Mouse (Mus musculus): ENCODE data around the gene Gss. TPM values are rescaled to one million over a fixed set of nuclear protein-coding genes. Genes with fewer than 3 reads are reported as not detected.

The Gss gene
- polyA plus RNA-seq, 1 experiment = 85.3 TPM

GRCm38 (mm10) chr2:155604560-155605235 is 12.1 kb upstream of the Gss start:
- Histone ChIP-seq H3K27ac (ENCODE audit: insufficient read depth, low read depth, low read length) (no peak overlapping the region), H3K4me3 (ENCODE audit: low read depth, low read length) (no peak overlapping the region), H3K27me3 (ENCODE audit: control insufficient read depth, insufficient read depth, low read length) (no peaks in the 10 kb centered on the region), H3K4me1 (ENCODE audit: control insufficient read depth, insufficient read depth, insufficient read length, low read length) (peaks cover 2% of the 10 kb centered on the region; the same call in 1 of the 2 replicates), H3K36me3 (ENCODE audit: control insufficient read depth, insufficient read depth, low read length) (no peaks in the 10 kb centered on the region)
- TF ChIP-seq CTCF (IDR thresholded peaks at IDR 0.05; ENCODE audit: extremely low read depth, insufficient read length, insufficient replicate concordance, low read depth, low read length) (no peak), POLR2A (IDR thresholded peaks at IDR 0.05; ENCODE audit: low read depth, low read length) (no peak)
- 40% methylated on average over 10 of the region's 10 CpGs for WGBS

GRCm38 (mm10) chr2:155603707-155604106 is 11.1 kb upstream of the Gss start:
- Histone ChIP-seq H3K4me3 (ENCODE audit: low read depth, low read length) (no peak overlapping the region), H3K27ac (ENCODE audit: insufficient read depth, low read depth, low read length) (no peak overlapping the region), H3K36me3 (ENCODE audit: control insufficient read depth, insufficient read depth, low read length) (no peaks in the 10 kb centered on the region), H3K27me3 (ENCODE audit: control insufficient read depth, insufficient read depth, low read length) (no peaks in the 10 kb centered on the region), H3K4me1 (ENCODE audit: control insufficient read depth, insufficient read depth, insufficient read length, low read length) (peaks cover 2% of the 10 kb centered on the region; the same call in 1 of the 2 replicates)
- 36% methylated on average over 3 of the region's 3 CpGs for WGBS
- no peak for TF ChIP-seq CTCF (IDR thresholded peaks at IDR 0.05; ENCODE audit: extremely low read depth, insufficient read length, insufficient replicate concordance, low read depth, low read length)
- no peak for TF ChIP-seq POLR2A (IDR thresholded peaks at IDR 0.05; ENCODE audit: low read depth, low read length)

- Histone ChIP-seq H3K27me3 (ENCODE audit: control insufficient read depth, insufficient read depth, low read length) (no peaks in the 10 kb centered on the region), H3K4me1 (ENCODE audit: control insufficient read depth, insufficient read depth, insufficient read length, low read length) (peaks cover 9% of the 10 kb centered on the region; the same call in 1 of the 2 replicates), H3K4me3 (ENCODE audit: low read depth, low read length) (no peak overlapping the region), H3K36me3 (ENCODE audit: control insufficient read depth, insufficient read depth, low read length) (no peaks in the 10 kb centered on the region), H3K27ac (ENCODE audit: insufficient read depth, low read depth, low read length) (no peak overlapping the region)
- TF ChIP-seq CTCF (IDR thresholded peaks at IDR 0.05; ENCODE audit: extremely low read depth, insufficient read length, insufficient replicate concordance, low read depth, low read length) (no peak), POLR2A (IDR thresholded peaks at IDR 0.05; ENCODE audit: low read depth, low read length) (no peak)
- 77% methylated on average over 6 of the region's 6 CpGs for WGBS
These were observed 2.9 kb upstream of the Gss start for GRCm38 (mm10) chr2:155595516-155595915.

- H3K4me1 ChIP-seq (ENCODE audit: control insufficient read depth, insufficient read depth, insufficient read length, low read length) = peaks cover 16% of the 10 kb centered on the region; the same call in 1 of the 2 replicates
- no peak for TF ChIP-seq POLR2A (IDR thresholded peaks at IDR 0.05; ENCODE audit: low read depth, low read length)
- TF ChIP-seq CTCF (IDR thresholded peaks at IDR 0.05; ENCODE audit: extremely low read depth, insufficient read length, insufficient replicate concordance, low read depth, low read length) = no peak
- no peaks in the 10 kb centered on the region for H3K36me3 ChIP-seq (ENCODE audit: control insufficient read depth, insufficient read depth, low read length)
- peak overlapping the region; percentile 77 for H3K4me3 ChIP-seq (ENCODE audit: low read depth, low read length)
- peak overlapping the region; percentile 17; the same call in 1 of the 2 replicates for H3K27ac ChIP-seq (ENCODE audit: insufficient read depth, low read depth, low read length)
- 1% methylated on average over 9 of the region's 9 CpGs for WGBS
- H3K27me3 ChIP-seq (ENCODE audit: control insufficient read depth, insufficient read depth, low read length) = no peaks in the 10 kb centered on the region
These were observed 259 bp upstream of the Gss start for GRCm38 (mm10) chr2:155592854-155593283.

GRCm38 (mm10) chr2:155591676-155592075 is 934 bp downstream of the Gss start:
- 5% methylated on average over 6 of the region's 6 CpGs for WGBS
- H3K4me3 ChIP-seq (ENCODE audit: low read depth, low read length) = peak overlapping the region; percentile 77
- peak overlapping the region; percentile 91 for H3K27ac ChIP-seq (ENCODE audit: insufficient read depth, low read depth, low read length)
- no peaks in the 10 kb centered on the region for H3K27me3 ChIP-seq (ENCODE audit: control insufficient read depth, insufficient read depth, low read length)
- no peaks in the 10 kb centered on the region for H3K36me3 ChIP-seq (ENCODE audit: control insufficient read depth, insufficient read depth, low read length)
- H3K4me1 ChIP-seq (ENCODE audit: control insufficient read depth, insufficient read depth, insufficient read length, low read length) = peaks cover 16% of the 10 kb centered on the region; the same call in 1 of the 2 replicates
- TF ChIP-seq POLR2A (IDR thresholded peaks at IDR 0.05; ENCODE audit: low read depth, low read length) (no peak), CTCF (IDR thresholded peaks at IDR 0.05; ENCODE audit: extremely low read depth, insufficient read length, insufficient replicate concordance, low read depth, low read length) (no peak; the same call in 1 of the 2 replicates)

GRCm38 (mm10) chr2:155590876-155591275 is 1.7 kb downstream of the Gss start:
- WGBS = 31% methylated on average over 2 of the region's 2 CpGs
- no peak for TF ChIP-seq CTCF (IDR thresholded peaks at IDR 0.05; ENCODE audit: extremely low read depth, insufficient read length, insufficient replicate concordance, low read depth, low read length)
- TF ChIP-seq POLR2A (IDR thresholded peaks at IDR 0.05; ENCODE audit: low read depth, low read length) = no peak
- Histone ChIP-seq H3K4me3 (ENCODE audit: low read depth, low read length) (peak overlapping the region; percentile 0; the same call in 1 of the 2 replicates), H3K27me3 (ENCODE audit: control insufficient read depth, insufficient read depth, low read length) (no peaks in the 10 kb centered on the region), H3K4me1 (ENCODE audit: control insufficient read depth, insufficient read depth, insufficient read length, low read length) (peaks cover 16% of the 10 kb centered on the region; the same call in 1 of the 2 replicates), H3K36me3 (ENCODE audit: control insufficient read depth, insufficient read depth, low read length) (no peaks in the 10 kb centered on the region), H3K27ac (ENCODE audit: insufficient read depth, low read depth, low read length) (peak overlapping the region; percentile 91)

- no peaks in the 10 kb centered on the region for H3K36me3 ChIP-seq (ENCODE audit: control insufficient read depth, insufficient read depth, low read length)
- H3K27me3 ChIP-seq (ENCODE audit: control insufficient read depth, insufficient read depth, low read length) = no peaks in the 10 kb centered on the region
- peak overlapping the region; percentile 82 for H3K27ac ChIP-seq (ENCODE audit: insufficient read depth, low read depth, low read length)
- H3K4me1 ChIP-seq (ENCODE audit: control insufficient read depth, insufficient read depth, insufficient read length, low read length) = peaks cover 20% of the 10 kb centered on the region; the same call in 1 of the 2 replicates
- H3K4me3 ChIP-seq (ENCODE audit: low read depth, low read length) = no peak overlapping the region
- TF ChIP-seq POLR2A (IDR thresholded peaks at IDR 0.05; ENCODE audit: low read depth, low read length) = no peak
- 68% methylated on average over 6 of the region's 6 CpGs for WGBS
These were observed 3.1 kb downstream of the Gss start for GRCm38 (mm10) chr2:155589521-155589920.

All from small intestine, adult 2 months (tissue).